Mouse (Mus musculus): ENCODE measurements at regions not wholly inside any gene's neighbourhood (a gene's known extent, or its start where the extent isn't known, plus 50 kb on each side); places are given as distances from the start of the nearest gene placed in this dataset.

GRCm38 (mm10) chr2:146565693-146566092 is 53.5 kb upstream of the Ralgapa2 start:
- no peak for DNase-seq (ENCODE audit: extremely low spot score)

DNA sequence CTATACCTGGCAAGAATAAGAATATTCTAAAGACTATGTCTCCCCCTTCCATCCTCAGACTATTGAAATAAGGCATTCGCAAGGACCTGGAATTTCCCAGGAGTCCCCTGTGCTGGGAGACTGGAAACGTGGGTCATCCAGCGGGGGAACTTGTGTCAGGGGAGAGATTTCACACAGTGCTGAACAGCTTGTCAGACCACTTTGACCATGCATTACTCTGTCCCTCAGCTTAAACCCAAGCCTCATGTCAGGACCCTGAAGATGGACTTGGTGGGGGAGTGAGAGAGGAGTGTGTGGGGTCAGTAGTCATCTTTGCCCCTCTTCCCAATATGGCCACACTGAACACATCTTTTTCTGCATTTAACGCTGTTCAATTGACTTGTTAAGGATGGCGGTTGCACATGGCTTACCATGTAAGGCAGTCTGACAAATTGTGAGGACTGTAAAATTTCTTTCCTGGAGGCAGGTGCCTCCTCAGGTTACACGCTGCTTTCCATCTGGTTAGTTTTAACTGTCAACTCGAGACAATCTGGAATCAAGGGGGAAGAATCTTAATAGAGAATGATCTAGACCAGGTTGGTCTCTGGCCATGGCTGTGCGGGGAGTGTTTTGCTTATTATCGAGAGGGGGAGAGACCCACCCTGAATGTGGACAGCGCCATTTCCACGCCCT is 56.2 kb upstream of the Ralgapa2 start:
- no peak for DNase-seq (ENCODE audit: extremely low spot score)

DNA sequence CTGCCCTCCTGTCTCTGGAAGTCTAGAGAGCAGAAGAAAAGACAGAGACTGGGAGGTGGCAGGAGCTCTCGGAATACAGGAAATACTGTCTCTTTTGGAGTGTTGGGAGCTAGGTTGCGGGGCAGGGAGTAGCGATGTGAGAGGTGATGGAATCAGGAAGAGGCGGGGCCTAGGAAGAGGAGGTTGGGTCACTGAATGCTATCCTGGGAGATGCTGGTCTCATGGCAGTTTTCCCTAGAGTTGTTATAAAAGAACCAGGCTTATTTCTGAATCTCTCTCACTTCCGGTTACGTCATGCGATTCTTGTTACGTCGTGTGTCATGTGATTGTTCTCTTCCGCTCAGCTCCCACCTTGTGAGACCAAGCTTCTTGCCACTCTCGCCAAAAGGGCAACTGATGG is 58.9 kb upstream of the Ralgapa2 start:
- DNase-seq (ENCODE audit: extremely low spot score), result no peak

DNA sequence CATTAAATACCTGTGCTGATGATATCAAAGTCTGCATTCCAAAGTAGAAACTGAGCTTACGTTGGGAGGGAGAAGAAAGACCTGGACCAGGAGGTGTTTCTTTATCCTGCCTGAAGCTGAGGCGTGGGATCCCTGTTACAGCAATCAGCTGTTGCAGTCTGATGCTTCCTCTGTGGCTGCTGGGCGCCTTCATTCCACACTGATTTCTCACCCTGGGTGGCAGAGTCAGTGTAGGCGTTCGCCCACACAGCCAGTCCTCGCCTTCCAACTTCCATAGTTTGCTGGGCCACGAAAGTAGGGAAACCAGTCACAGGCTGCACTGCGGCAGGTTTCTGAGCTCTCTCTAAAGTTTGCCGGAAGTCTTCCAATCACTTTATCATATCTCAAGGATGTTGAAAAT is 59.7 kb upstream of the Ralgapa2 start:
- DNase-seq (ENCODE audit: extremely low spot score), result no peak

- no peak for DNase-seq (ENCODE audit: extremely low spot score)
Measured at GRCm38 (mm10) chr2:146575610-146576297, 63.6 kb upstream of the Ralgapa2 start.

GRCm38 (mm10) chr2:146576298-146576905 is 64.3 kb upstream of the Ralgapa2 start:
- DNase-seq (ENCODE audit: extremely low spot score), result no peak

DNA sequence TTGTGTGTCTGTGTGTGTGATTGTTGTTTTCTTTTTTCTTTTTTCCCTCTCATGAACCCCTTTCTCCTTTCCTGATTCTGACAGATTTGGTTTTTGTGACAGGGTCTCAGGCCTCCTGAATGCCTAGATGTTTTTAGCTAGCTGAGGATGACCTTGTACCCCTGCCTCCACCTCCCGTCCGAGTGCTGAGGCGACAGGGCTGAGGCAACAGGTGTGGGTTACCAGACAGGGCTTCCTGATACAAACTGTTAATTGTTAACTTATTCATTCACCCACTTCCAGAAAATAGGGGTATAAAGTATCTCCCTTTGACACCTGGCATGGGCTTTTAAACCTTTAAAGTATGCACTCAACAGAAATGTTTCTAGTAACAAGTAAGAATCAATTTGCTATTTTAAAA is 65.0 kb upstream of the Ralgapa2 start:
- no peak for DNase-seq (ENCODE audit: extremely low spot score)

GRCm38 (mm10) chr2:146581220-146581619 is 69.1 kb upstream of the Ralgapa2 start:
- DNase-seq (ENCODE audit: extremely low spot score), result no peak

- no peak for DNase-seq (ENCODE audit: extremely low spot score)
Measured at GRCm38 (mm10) chr2:146583807-146584388, 71.8 kb upstream of the Ralgapa2 start.

- DNase-seq (ENCODE audit: extremely low spot score), result no peak
Measured at GRCm38 (mm10) chr2:146586381-146586780, 74.2 kb upstream of the Ralgapa2 start.

DNA sequence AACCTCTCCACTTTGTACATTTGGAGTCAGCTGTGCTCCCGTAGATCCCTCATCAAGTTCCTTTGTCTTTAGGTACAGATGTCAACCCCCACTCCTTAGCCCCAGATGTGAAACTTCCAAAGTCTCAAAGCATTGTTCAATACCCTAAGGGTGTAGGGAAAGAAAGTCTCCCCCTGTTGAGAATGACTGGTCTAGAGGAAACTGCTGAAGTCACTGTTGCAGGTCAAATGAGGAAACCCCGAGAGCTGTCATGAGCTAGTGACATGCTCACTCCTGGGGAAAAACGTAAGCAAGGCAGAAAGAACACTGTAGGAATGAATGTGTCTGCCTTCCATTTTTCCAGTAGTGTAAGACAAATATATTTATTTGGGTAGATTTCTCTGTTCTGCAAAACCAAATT is 74.8 kb upstream of the Ralgapa2 start:
- DNase-seq (ENCODE audit: extremely low spot score), result no peak

DNA sequence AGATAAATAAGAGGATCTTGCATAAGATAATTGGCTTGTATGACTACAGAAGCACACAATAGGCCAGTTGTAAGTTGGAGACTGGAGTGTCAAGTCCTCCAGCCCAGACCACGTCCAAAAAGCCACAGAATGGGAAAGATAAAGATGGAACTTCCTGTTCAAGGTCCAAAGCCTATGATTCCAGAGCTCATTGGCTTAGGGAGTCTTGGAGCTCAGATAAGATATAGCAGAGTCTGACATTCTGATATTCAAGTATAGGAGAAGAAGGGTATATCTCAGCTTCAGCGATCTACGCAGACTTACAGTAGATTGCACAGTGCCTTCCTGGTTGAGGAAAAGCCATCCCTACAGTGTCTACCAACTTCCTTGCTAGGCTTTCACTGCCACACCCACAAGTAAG is 77.7 kb upstream of the Ralgapa2 start:
- DNase-seq (ENCODE audit: extremely low spot score), result no peak

DNA sequence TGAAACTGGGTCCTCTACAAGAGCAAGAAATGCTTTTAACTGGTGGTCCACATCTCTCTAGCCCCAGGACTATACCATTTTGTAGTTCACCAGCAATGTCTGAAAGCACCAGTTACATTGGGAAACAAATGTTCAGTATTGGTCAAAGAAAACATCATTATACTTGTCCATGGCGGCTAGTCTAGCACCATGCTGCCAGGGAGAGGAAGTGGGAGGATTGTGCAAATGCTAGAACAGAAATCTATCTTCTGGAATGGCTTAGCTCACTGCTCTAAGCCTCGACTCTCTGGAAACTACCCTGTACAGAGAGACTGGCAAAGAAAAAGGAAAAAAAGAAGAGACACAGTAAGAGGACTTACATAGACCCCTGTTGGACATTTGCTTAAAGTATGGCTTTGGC is 81.1 kb upstream of the Ralgapa2 start:
- no peak for DNase-seq (ENCODE audit: extremely low spot score)

DNA sequence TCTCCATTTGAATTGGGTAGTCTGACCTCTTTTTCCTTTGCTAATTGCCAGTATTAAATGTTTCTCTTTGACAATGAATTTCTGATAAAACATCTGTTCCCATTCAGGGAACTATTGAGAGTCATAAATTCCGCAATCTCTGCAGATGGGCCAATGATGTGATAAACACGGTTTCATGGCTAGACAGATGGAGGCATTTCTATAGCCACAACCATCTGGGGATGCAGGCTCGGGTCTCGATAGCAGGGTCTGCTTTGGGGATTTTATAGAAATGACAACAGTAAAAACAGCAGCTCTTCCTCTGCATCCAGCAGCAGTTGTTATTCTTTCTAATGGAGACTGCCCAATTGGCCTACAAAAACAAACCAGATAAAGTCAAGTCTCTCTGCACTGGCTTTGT is 82.1 kb upstream of the Ralgapa2 start:
- DNase-seq (ENCODE audit: extremely low spot score), result no peak

GRCm38 (mm10) chr2:146595673-146596072 is 83.5 kb upstream of the Ralgapa2 start:
- DNase-seq (ENCODE audit: extremely low spot score), result no peak

GRCm38 (mm10) chr2:146606170-146606569 is 94.0 kb upstream of the Ralgapa2 start:
- DNase-seq (ENCODE audit: extremely low spot score), result no peak

DNA sequence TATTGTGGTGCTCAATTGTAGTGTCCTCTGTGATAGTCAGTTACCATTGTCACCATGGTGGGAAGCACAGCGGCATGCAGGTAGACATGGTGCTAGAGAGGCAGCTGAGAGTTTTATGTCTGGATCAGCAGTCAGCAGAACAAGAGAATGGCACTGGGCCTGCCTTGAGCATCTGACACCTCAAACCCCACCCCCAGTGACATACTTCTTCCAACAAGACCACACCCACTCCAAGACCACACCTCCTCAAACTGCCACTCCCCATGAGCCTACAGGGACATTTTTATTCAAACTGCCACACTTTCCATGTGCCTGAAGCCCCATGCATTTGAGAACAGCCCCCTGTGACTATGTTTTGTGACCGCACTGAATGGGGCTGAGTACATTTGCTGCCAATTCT is 98.8 kb upstream of the Ralgapa2 start:
- DNase-seq (ENCODE audit: extremely low spot score), result no peak

DNA sequence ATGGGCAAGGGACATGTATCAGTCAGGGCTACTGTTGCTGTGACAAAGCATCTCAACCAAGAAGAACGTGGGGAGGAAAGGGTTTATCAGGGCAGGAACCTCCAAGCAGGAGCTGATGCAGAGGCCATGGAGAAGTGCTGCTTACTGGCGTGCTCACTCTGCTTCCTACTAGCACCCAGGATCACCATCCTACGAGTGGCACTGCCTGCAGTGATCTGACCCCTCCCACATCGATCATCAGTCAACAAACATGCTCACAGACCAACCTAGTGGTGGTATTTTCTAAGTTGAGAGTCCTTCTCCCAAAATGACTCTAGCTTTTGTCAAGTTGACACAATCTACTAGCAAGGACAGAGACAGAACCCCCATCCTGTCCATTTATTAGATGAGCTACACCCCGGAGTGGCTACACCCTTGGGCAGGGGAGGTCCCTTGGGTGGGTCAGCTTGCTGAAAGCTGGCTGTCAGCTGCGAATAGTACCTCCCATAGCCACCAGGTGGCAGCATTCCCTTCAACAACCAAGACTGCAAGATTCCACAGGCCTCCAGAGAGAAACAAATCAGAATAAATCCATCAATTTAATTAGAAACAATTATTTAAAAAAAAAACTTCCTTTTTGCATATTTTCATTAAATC is 99.9 kb upstream of the Ralgapa2 start:
- DNase-seq (ENCODE audit: extremely low spot score), result peak; percentile 73

DNA sequence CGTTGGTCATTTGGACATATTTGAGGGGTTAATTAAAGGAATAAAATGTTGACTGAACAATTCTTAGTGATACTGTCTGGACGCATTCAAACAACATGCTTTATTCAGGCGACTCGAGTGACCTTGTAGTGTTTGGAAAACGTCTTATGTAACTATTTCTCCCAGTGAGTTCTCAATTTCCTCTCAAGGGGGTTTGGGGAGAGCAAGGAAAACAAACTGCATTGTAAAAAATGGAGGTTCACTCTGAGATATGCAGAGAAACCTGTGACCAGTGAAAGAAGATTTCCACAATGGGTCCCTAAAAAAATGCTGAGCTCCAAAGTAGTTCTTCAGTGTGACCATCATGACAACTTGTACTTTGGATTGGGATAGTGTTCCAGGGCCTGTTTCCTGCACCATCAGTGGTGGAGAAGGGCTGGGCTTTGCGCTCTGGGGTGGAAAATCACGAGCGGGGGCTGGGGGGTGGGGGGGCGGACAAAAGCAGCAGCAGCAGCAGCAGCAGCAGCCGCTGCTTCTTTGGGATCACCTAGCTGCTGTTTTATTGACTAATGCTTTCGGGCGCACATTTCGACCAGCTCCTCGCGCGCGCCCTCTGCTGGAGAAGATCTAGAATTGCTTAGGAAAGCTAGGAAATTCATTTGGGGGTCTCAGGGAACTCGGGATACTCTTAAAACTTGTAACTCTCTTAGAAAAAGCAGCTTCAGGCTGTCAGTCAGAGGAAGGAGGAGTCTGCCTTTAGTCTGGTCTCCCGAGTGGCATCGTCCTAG is 100.6 kb upstream of the Ralgapa2 start:
- peak; percentile 70 for DNase-seq (ENCODE audit: extremely low spot score)

- DNase-seq (ENCODE audit: extremely low spot score), result peak; percentile 77
Measured at GRCm38 (mm10) chr2:146621167-146621566, 109.0 kb upstream of the Ralgapa2 start.

DNA sequence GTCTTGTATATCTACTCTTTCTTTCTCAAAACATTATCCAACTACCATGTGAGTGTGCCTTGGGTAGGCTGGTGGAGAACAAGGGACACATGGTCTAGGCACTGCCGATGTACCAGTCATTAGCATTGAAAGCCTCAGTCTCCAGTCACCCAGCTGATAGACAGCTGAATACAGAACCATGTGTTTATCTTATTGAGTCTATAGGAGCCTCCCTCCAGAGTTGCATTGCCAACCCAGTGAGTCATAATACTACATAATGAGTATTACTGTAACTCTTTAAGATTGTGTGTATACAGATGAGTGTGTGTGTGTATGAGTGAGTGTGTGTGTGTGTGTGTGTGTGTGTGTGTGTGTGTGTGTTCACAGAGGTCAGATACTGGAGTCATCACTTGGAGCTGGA is 110.9 kb upstream of the Ralgapa2 start:
- DNase-seq (ENCODE audit: extremely low spot score), result no peak

GRCm38 (mm10) chr2:146624207-146624606 is 112.1 kb upstream of the Ralgapa2 start:
- no peak for DNase-seq (ENCODE audit: extremely low spot score)
